Mouse (Mus musculus): Measurements from ENCODE around the gene Xiap. TPM values are rescaled to one million over a fixed set of nuclear protein-coding genes. Genes with fewer than 3 reads are reported as not detected.
A peak's percentile ranks its signal among the peaks of the same experiment; 100 is the strongest.
"Not testable (repeated sequence)": the region's sequence is repeated elsewhere in the genome, so short reads cannot be mapped to it uniquely, and the experiment has no call there.

Gene Xiap
- polyA plus RNA-seq (2014; fragmentation: Nextera tagmentation; extraction: Ambion mirVana), result 10.8 and 13.5 TPM in 2 replicates

DNA sequence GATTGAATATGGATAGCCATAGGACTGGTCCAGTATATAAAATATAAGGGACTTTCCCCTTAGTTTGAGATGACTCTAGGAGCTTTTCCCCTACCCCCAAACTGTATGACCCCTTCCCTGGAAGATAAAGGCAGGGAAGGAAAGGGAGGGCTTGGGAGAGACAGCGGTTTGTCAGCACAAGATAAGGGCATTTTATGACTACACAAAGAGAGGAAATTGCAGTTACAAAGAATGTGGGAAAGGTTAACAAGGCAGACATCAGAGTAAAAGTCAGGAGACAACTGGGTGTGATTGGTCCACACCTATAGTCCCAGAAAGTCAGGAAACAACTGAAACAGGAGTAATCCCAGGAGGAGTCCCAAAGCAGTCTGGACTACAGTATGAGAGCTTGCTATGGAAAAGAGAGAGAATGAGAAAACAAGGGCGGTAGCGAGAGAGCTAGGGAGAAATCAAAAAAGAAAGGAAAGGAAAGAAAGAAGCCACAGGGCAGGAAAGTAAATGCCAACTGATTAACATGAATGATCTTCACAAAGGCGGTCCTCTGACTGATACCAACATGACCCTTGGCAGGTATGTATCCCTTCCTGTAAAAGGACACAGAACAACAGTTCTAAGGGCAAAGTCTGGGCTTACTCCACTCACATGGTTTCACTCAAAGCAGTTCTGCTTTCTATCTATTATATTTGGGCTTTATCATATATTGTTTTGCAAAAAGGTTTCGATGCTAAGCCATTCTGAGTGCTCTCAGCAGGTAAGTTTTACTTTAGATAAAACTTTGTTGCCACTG is at the start of gene Xiap:
Xiap (plus strand) TSS at position 398 of the 787 bp plus-strand sequence.
- Histone ChIP-seq H3K4me2 (ENCODE audit: low read length) (no peak within 1 kb of the TSS), H3K9me3 (replicated peaks; ENCODE audit: control insufficient read depth, low read length) (no peaks in the 10 kb centered on the region), H3K9ac (ENCODE audit: low read length) (no peak within 1 kb of the TSS), H3K4me3 (ENCODE audit: low read depth, low read length) (no peak within 1 kb of the TSS), H3K4me1 (ENCODE audit: control insufficient read depth, insufficient read depth, low read length) (no peaks in the 10 kb centered on the region), H3K27me3 (replicated peaks; ENCODE audit: control insufficient read depth, insufficient read depth, low read length) (no peaks in the 10 kb centered on the region), H3K36me3 (ENCODE audit: control insufficient read depth, insufficient read depth, low read length) (no peaks in the 10 kb centered on the region), H3K27ac (ENCODE audit: low read depth, low read length) (no peak within 1 kb of the TSS)
- DNase-seq (ENCODE audit: low spot score) (no peak), ATAC-seq (no peak)
- 88% methylated on average over 5 of the region's 5 CpGs for WGBS

DNA sequence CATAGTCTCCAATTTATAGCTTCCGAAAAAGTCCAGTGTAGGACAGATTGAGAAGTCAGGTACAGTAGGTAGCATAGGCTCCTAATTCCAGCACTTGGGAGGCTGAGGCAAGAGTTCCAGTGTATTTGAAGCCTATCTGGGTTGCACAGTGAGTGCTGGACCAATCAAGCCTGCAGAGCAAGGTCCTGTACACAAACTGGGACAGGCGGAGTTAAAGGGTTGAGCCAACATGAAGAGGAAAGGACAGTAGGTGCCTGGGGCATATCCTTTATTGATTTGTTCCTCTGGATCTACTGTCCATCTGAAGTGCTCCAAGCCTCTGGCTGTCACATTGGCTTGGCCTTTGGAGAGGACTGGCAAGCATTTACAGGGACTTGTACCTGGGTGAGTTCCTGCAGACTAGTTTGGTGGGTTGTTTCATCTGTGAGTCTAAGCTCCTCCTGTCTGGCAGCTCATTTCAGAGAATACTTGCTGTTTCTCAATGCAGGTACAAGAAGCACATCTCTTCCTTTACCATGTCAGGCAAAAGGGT is 46.7 kb upstream of the Xiap start:
- Histone ChIP-seq H3K9me3 (replicated peaks; ENCODE audit: control insufficient read depth, low read length) (no peaks in the 10 kb centered on the region), H3K36me3 (ENCODE audit: control insufficient read depth, insufficient read depth, low read length) (no peaks in the 10 kb centered on the region), H3K27me3 (replicated peaks; ENCODE audit: control insufficient read depth, insufficient read depth, low read length) (no peaks in the 10 kb centered on the region), H3K4me1 (ENCODE audit: control insufficient read depth, insufficient read depth, low read length) (no peaks in the 10 kb centered on the region), H3K4me2 (ENCODE audit: low read length) (no peak overlapping the region), H3K4me3 (ENCODE audit: low read depth, low read length) (no peak overlapping the region), H3K9ac (ENCODE audit: low read length) (no peak overlapping the region), H3K27ac (ENCODE audit: low read depth, low read length) (no peak overlapping the region)
- 91% methylated on average over 2 of the region's 2 CpGs for WGBS
- DNase-seq (ENCODE audit: low spot score), result no peak
- no peak for ATAC-seq

DNA sequence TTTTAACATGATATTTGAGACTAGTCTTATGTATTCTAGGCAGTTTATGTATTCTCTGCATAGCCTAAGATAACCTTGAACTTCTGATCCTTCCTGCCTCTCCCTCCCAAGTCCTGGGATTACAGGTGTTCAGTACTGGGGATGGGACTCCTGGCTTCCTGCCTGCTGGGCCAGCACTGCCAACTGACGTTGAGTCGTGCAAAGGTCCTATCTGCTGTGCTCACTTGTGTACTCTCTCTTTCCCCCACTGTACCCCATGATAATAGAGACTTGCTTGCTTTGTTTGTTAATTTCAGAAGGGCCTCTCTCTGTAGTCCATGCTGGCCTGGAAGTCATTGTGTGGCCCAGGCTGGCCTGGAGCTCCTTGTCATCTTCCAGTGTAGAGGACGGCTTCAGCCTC is 45.7 kb upstream of the Xiap start:
- H3K4me3 ChIP-seq (ENCODE audit: low read depth, low read length), result no peak overlapping the region
- H3K27ac ChIP-seq (ENCODE audit: low read depth, low read length), result no peak overlapping the region
- H3K36me3 ChIP-seq (ENCODE audit: control insufficient read depth, insufficient read depth, low read length), result no peaks in the 10 kb centered on the region
- H3K4me2 ChIP-seq (ENCODE audit: low read length), result no peak overlapping the region
- H3K9ac ChIP-seq (ENCODE audit: low read length), result no peak overlapping the region
- WGBS, result 84% methylated on average over 3 of the region's 3 CpGs
- DNase-seq (ENCODE audit: low spot score) (no peak), ATAC-seq (no peak)
- H3K9me3 ChIP-seq (replicated peaks; ENCODE audit: control insufficient read depth, low read length), result no peaks in the 10 kb centered on the region
- no peaks in the 10 kb centered on the region for H3K27me3 ChIP-seq (replicated peaks; ENCODE audit: control insufficient read depth, insufficient read depth, low read length)
- no peaks in the 10 kb centered on the region for H3K4me1 ChIP-seq (ENCODE audit: control insufficient read depth, insufficient read depth, low read length)

DNA sequence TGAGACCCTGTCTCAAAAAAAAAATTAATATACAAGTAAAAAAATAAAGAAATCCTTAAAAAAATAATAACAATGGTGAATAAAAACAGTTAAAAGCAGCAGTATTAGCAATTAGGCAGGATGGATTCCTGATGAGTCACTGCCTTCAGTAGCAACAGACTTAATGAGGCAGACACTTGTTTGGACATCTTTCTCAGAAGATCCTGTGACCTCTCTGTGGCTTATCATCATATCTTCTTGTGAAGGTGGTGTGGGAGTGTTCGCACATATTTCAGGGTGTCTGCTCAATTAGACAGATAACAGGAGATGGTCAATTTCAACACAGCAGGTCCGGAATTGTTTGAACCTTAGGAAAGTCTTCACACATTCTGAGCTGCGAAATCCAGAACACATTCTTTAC is 45.0 kb upstream of the Xiap start:
- no peak overlapping the region for H3K4me2 ChIP-seq (ENCODE audit: low read length)
- no peaks in the 10 kb centered on the region for H3K9me3 ChIP-seq (replicated peaks; ENCODE audit: control insufficient read depth, low read length)
- no peaks in the 10 kb centered on the region for H3K4me1 ChIP-seq (ENCODE audit: control insufficient read depth, insufficient read depth, low read length)
- no peaks in the 10 kb centered on the region for H3K27me3 ChIP-seq (replicated peaks; ENCODE audit: control insufficient read depth, insufficient read depth, low read length)
- ATAC-seq, result no peak
- H3K9ac ChIP-seq (ENCODE audit: low read length), result no peak overlapping the region
- no peak overlapping the region for H3K4me3 ChIP-seq (ENCODE audit: low read depth, low read length)
- no peak for DNase-seq (ENCODE audit: low spot score)
- H3K36me3 ChIP-seq (ENCODE audit: control insufficient read depth, insufficient read depth, low read length), result no peaks in the 10 kb centered on the region
- no peak overlapping the region for H3K27ac ChIP-seq (ENCODE audit: low read depth, low read length)
- 86% methylated on average over 3 of the region's 3 CpGs for WGBS

DNA sequence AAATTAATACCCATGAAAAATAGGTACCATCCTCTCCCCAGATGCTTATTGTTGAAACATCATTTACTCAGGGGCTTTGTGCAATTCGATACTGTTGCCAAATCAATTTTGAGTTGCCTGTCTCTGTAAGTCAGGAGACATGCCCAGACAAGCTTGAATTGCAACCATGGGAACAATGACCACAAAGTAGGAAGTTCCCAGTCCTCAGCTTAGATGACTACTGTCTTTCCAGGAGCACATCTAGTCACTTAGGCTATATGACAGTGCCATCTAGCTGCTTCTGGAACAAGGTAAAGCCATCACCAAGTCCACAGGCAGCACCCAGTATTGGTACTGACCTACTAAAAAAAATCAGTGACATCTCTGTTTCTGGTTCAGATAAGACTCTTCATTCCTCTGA is 41.4 kb upstream of the Xiap start:
- ATAC-seq (no peak), DNase-seq (ENCODE audit: low spot score) (no peak)
- H3K27ac ChIP-seq (ENCODE audit: low read depth, low read length), result no peak overlapping the region
- no peaks in the 10 kb centered on the region for H3K4me1 ChIP-seq (ENCODE audit: control insufficient read depth, insufficient read depth, low read length)
- H3K27me3 ChIP-seq (replicated peaks; ENCODE audit: control insufficient read depth, insufficient read depth, low read length), result no peaks in the 10 kb centered on the region
- H3K4me2 ChIP-seq (ENCODE audit: low read length), result no peak overlapping the region
- H3K9me3 ChIP-seq (replicated peaks; ENCODE audit: control insufficient read depth, low read length), result no peaks in the 10 kb centered on the region
- no peaks in the 10 kb centered on the region for H3K36me3 ChIP-seq (ENCODE audit: control insufficient read depth, insufficient read depth, low read length)
- no peak overlapping the region for H3K4me3 ChIP-seq (ENCODE audit: low read depth, low read length)
- 71% methylated on average over 1 of the region's 1 CpGs for WGBS
- no peak overlapping the region for H3K9ac ChIP-seq (ENCODE audit: low read length)

DNA sequence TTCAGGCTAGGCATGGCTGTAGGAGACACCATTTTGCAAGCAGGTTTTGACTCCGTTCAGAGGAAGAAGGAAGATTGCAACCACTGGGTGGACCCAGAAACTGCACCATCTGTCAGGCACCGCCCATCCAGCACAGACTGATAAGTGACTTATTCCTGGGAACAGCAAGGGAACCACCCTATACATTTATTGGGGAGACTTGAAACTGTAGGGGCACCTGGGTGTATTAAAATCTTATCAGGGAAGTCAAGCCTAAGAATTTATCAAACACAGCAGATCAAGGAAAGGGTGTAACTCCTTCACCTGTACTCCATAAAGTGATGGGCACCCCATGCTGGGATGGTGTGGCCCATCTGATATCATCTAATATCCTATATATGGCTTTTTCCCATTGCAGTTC is 40.0 kb upstream of the Xiap start:
- Histone ChIP-seq H3K4me2 (ENCODE audit: low read length) (no peak overlapping the region), H3K27me3 (replicated peaks; ENCODE audit: control insufficient read depth, insufficient read depth, low read length) (no peaks in the 10 kb centered on the region), H3K27ac (ENCODE audit: low read depth, low read length) (no peak overlapping the region), H3K9ac (ENCODE audit: low read length) (no peak overlapping the region), H3K9me3 (replicated peaks; ENCODE audit: control insufficient read depth, low read length) (no peaks in the 10 kb centered on the region), H3K4me3 (ENCODE audit: low read depth, low read length) (no peak overlapping the region), H3K4me1 (ENCODE audit: control insufficient read depth, insufficient read depth, low read length) (no peaks in the 10 kb centered on the region), H3K36me3 (ENCODE audit: control insufficient read depth, insufficient read depth, low read length) (no peaks in the 10 kb centered on the region)
- DNase-seq (ENCODE audit: low spot score) (no peak), ATAC-seq (no peak)
- 86% methylated on average over 2 of the region's 2 CpGs for WGBS

DNA sequence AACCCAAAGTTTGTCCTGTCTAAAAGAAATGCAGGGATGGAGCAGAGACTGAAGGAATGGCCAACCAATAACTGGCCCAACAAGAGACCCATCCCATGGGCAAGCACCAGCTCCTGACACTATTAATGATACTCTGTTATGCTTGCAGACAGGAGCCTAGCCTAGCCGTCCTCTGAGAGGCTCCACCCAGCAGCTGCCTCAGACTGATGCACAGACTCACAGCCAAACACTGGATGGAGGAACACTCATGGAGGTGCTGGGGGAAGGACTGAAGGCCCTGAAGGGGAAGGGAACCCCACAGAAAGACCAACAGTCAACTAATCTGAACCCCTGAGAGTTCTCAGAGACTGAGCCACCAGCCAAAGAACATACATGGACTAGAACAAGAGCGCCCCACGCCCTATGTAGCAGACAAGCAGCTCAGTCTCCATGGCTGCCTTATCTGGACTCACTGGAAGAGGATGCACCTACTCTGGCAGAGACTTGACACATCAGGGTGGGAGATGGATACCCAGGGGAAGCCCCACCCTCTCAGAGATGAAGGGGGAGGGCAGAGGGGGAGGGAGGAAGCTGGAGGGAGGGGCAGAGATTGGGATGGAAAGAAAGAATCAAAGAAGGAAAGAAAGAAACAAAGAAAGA is 33.6 kb upstream of the Xiap start:
- not testable (repeated sequence) for H3K4me3 ChIP-seq (ENCODE audit: low read depth, low read length); H3K9ac ChIP-seq (ENCODE audit: low read length); H3K9me3 ChIP-seq (replicated peaks; ENCODE audit: control insufficient read depth, low read length); H3K27ac ChIP-seq (ENCODE audit: low read depth, low read length); ATAC-seq; H3K4me1 ChIP-seq (ENCODE audit: control insufficient read depth, insufficient read depth, low read length); H3K27me3 ChIP-seq (replicated peaks; ENCODE audit: control insufficient read depth, insufficient read depth, low read length); DNase-seq (ENCODE audit: low spot score); H3K36me3 ChIP-seq (ENCODE audit: control insufficient read depth, insufficient read depth, low read length); H3K4me2 ChIP-seq (ENCODE audit: low read length)
- WGBS, result no CpG with 5 or more reads among the region's 3 CpGs

DNA sequence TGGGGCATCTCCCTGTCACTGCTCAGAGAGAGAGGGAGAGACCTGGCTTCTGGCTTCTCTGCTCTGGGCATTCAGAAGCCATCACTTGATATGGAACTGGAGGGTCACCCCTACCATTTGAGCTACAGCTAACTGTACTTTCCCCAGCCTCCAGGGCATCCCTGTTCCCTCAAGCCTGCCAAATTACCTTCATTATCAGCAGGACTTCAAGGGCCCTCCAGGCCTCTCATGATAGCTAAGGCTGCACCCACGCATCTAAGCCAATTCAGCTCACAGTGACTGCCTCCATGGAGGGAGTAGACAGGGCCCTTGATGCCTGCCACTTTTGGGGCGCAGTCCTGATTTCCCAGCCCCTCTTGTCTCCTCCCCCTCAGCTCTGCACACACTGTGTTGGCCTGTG is 32.5 kb upstream of the Xiap start:
- DNase-seq (ENCODE audit: low spot score); H3K36me3 ChIP-seq (ENCODE audit: control insufficient read depth, insufficient read depth, low read length); H3K4me1 ChIP-seq (ENCODE audit: control insufficient read depth, insufficient read depth, low read length); H3K27me3 ChIP-seq (replicated peaks; ENCODE audit: control insufficient read depth, insufficient read depth, low read length); H3K4me3 ChIP-seq (ENCODE audit: low read depth, low read length); H3K27ac ChIP-seq (ENCODE audit: low read depth, low read length); H3K9ac ChIP-seq (ENCODE audit: low read length); ATAC-seq; H3K4me2 ChIP-seq (ENCODE audit: low read length); H3K9me3 ChIP-seq (replicated peaks; ENCODE audit: control insufficient read depth, low read length): not testable (repeated sequence)
- WGBS, result 77% methylated on average over 2 of the region's 2 CpGs

DNA sequence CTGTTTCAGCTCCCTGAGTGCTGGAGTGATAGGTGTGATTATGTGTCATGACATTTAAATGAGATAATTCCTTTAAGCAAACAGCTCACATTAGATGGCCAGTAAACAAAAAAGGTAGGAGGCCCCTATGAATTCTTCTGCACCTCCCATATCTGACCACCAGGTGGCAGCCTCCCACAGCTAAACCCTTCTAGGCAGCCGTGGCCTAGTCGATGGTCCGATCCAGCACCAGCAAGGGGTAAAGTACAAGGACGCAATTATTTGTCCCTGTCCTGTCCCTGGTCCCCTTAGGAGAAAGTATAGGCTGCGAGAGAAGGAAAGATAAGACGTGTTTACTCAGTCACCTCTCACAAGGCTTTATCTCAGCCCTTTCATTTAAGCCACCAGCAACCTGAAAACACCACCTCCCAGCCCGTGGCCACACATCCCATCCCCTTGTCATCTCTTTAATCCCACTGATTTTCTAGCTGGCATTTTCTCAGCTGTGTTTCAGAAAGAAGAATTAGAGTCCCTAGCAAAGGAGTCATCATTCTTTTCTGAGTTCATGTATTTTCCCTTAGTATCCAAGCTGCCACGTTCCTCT is 26.3 kb upstream of the Xiap start:
- ATAC-seq (peak; percentile 72), DNase-seq (ENCODE audit: low spot score) (peak; percentile 68)
- Histone ChIP-seq H3K27me3 (replicated peaks; ENCODE audit: control insufficient read depth, insufficient read depth, low read length) (no peaks in the 10 kb centered on the region), H3K36me3 (ENCODE audit: control insufficient read depth, insufficient read depth, low read length) (no peaks in the 10 kb centered on the region), H3K27ac (ENCODE audit: low read depth, low read length) (no peak overlapping the region), H3K4me3 (ENCODE audit: low read depth, low read length) (no peak overlapping the region), H3K4me1 (ENCODE audit: control insufficient read depth, insufficient read depth, low read length) (no peaks in the 10 kb centered on the region), H3K9me3 (replicated peaks; ENCODE audit: control insufficient read depth, low read length) (no peaks in the 10 kb centered on the region), H3K9ac (ENCODE audit: low read length) (no peak overlapping the region), H3K4me2 (ENCODE audit: low read length) (no peak overlapping the region)
- WGBS, result 46% methylated on average over 8 of the region's 8 CpGs
